Mouse (Mus musculus): Measurements from ENCODE around the gene Micu1.
"Not testable (repeated sequence)": the region's sequence is repeated elsewhere in the genome, so short reads cannot be mapped to it uniquely, and the experiment has no call there.

Gene Micu1

DNA sequence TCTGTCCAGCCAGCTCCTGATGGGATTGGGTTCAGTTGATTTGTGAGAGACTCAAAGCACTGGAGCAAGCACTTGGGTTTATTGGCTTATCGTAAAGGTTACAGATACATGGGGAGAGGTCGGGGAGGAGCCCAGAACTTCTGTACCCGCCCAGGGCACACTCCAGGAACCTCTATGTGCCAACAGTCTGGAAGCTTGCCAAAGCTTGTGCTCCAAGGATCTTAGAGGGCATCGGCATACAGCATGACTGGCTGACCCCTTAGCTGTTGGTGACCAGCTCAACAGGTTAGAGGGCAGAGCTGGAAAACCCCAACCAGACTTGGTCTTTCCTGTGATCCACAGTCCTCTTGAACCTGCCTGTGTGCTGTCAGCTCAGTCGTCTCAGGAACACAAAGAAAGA is 154.9 kb downstream of the Micu1 start:
- DNase-seq (ENCODE audit: low spot score): no peak

DNA sequence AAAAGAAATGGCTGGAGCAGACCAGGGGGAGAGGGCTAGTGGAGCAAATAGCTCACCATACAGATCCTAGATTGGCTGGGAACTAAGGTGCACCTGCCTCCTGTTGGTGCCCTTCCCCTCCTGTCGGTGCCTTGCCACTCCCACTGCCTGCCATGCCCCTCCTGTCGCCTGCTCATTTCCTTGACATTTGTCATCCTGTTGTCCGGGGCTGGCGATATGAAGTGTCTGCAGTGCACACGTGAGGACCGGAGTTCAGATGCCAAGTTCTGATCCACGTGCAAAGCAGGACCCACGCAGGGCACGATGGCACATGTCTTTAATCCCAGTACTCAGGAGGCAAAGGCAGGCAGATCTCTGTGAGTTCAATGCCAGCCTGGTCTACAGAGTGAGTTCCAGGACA is 158.4 kb downstream of the Micu1 start:
- DNase-seq (ENCODE audit: low spot score): no peak

DNA sequence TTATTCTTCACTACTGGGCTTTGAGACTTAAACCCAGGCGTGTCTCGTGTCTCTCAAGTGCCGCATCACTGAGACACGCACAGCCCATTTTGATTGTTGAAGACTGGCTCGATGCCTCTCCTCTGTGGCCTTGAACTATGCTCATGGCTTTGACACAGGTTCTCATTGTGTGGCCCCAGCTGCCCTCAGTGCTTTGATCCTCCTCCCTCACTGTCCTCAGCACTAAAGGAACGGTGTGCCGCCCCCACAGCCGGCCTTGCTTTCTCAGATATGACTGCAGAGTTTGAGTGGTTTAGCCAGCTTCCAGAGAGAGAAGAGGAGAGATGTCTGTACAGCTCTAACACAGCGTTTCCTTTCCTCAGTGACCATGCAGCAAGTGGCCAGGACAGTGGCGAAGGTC is 158.9 kb downstream of the Micu1 start:
- DNase-seq (ENCODE audit: low spot score): no peak

DNA sequence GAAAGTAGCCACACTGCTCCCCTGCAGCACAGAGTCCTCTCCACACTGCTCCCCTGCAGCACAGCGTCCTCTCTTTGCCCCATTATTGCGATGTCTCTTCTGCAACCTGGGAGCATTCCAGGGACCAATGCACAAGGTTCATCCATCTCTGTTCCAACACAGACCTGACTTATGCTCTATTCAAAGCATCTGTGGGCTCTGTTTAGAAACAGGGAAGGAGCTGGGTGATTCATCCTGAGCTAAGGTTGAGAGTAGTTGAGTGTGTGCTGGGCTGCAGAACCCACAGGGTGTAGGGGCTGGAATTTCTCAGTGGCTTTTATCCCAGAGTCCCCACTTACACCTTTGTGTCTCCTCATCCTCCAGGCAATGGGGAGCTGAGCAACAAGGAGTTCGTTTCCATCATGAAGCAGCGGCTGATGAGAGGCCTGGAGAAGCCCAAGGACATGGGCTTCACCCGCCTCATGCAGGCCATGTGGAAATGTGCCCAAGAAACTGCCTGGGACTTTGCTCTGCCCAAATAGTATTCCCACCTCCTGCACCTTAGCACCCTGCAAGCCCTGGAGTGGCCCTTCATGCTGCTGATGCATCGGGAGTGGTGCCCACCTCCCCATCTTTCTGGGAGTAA is 160.7 kb downstream of the Micu1 start:
- no peak for DNase-seq (ENCODE audit: low spot score)

DNA sequence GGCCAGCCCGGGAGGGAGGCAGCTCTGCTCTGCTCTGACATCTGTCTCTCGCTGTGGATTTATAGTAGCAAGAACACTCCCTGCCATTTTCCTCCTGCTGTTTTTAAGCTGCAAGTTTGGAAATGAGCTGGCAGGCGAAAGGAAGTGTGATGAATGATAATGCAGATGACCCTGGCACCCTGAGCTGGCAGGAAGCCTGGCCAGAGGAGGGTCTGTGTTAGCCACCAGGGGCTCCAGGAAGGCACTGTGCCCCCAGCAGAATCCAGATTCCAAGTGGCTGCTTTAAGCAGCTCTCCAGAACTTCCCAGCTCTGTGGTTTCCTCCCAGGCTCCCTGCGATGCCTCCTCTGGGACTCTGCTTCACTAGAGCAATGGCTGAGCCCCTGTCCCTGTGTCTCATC is 161.3 kb downstream of the Micu1 start:
- no peak for DNase-seq (ENCODE audit: low spot score)

DNA sequence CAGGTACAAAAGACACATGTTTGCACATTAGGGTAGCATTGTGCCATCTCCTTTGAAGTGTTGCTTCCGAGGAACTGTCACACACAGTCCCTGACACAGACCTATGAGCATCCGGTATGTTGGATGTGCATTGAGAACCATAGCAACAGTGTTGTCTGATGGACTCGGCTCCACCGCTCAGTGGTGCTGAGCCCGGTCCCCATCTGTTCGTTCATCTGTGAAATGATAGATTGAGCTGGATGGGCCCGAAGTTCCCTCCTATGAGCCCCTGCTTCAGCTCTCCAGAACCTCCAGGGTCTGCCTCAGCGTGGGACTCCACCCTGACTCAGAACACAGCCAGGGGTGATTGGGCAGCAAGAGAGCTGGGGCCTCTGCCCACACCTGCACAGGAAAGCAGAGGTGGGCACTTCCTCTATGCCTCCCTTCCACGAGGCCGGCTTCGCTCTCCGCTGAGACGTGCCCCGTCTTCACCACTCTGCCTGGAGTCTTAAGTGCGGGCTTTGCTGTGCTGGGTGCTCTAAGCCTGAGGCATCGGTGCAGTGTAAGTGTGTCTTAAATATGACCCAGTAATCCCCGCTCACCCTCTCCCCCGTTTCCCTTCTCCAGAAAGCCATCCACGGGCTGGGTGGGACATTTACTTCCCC is 162.1 kb downstream of the Micu1 start:
- no peak for DNase-seq (ENCODE audit: low spot score)

DNA sequence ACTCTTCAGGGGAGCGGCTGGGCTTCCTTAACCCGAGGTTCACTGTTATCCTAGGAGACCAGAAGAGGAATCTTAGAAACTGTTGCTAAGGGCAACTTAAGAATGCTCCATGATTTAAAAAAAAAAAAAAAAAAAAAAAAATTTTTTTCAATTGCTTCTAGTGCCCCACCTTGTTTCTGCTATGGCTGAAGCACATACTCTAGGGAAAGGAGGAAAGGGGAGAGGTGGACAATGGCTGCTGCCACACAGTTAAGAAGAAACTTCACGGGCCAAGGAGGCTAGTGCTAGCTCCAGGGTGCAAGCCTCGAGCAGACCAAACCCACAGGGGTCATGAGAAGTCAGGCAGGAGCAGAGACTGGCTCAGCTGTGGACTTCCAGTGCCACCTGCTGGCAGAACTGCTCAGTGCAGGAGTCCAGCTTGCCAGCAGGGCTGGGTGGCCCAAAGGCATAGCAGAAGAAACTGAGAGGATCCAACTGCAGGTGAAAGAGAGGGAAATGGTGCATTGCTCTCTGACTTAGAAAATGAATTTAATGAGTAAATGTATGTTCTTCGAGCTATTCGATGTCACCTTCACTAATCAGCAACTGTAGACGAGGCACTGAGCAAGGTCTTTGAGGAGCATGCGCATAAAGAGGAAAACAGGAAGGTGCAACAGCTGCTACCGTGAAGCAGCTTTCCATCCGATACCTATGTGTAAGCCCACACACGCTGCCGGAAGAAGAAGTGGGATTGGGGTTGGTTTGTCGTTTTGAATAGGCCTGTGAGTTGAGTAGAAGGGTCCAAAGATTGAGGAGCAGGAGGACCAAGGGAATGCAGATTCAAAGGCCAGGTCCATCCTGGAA is 162.8 kb downstream of the Micu1 start:
- DNase-seq (ENCODE audit: low spot score): peak; percentile 87

DNA sequence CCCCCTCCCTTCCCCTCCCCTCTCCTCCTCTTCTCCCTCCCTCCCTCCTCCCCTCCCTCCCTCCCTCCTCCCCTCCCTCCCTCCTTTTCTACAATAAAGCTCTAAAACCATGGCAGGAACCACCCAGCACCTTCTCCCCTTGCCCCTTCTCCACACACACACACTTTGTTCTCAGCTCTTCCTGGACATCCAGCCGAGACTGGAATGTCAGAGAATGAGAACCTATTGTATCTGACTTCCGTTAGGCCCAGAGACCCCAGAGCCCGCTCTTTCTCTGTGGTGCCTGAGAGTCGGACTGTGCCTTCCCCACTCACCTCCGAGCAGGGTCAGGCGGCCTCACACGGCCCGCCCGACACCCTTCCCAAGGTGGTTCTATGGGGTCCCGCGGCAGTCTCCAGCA is 166.0 kb downstream of the Micu1 start:
- DNase-seq (ENCODE audit: low spot score): no peak

DNA sequence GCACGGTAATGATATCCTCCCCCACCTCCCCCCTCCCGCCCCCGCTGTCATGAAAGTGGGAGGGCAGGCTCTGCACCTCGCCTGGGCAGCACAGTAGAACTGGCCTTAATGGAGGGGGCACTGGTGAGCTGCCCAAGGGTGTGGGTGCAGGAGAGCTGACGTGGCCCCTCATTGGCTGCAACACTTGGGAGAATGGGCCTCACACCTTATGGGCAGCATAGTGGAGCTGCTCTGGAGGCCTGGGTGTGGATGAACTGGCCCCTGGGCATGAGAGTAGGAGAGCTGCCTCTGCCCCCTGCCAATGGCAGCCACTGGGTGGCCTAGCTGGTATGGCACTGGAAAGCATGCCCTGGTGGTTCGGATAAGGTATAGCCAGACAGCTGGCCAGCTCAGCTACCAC is 167.8 kb downstream of the Micu1 start:
- no peak for DNase-seq (ENCODE audit: low spot score)

DNA sequence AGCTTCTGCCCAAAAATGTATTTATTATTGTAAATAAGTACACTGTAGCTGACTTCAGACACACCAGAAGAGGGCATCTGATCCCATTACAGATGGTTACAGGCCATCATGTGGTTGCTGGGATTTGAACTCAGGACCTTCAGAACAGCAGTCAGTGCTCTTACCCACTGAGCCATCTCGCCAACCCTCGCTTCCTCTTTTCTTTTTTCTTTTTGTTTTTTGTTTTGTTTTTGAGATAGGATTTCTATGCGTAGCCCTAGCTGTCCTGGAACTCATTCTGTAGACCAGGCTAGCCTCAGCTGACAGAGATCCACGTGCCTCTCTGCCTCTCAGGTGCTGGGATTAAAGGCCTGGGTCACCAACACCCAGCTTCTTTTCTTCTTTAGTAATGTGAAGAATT is 170.4 kb downstream of the Micu1 start:
- not testable (repeated sequence) for DNase-seq (ENCODE audit: low spot score)

DNA sequence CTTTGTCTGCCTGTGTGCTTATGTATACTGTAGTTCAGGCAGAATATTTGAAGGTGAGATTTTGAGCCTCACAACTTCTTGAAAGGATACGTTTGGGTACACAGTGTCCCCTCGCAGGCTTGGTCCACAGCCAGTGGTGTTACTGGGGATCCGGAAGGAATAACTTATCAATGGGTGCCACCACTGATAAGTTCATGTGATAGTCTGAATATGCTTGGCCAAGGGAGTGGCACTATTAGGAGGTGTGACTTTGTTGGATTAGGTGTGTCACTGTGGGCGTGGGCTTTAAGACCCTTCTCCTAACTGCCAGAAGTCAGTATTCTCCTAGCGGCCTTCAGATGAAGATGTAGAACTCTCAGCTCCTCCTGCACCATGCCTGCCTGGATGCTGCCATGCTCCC is 170.9 kb downstream of the Micu1 start:
- DNase-seq (ENCODE audit: low spot score): no peak

DNA sequence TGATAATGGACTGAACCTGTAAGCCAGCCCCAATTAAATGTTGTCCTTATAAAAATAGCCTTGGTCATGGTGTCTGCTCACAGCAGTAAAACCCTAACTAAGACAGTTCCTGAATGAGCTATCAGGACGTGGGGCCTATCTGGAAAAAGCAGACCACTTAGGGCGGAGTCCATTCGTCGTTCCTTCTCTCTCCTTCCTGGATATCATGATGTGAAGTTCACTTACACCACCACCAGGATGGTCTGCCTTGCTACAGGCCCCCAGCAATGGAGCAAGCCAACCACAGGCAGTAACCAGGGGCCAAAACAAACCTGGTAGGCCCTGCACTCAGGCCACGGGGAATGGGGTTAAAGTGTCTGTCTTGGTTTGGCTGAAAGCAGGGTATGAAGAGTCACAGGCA is 171.3 kb downstream of the Micu1 start:
- DNase-seq (ENCODE audit: low spot score): no peak

DNA sequence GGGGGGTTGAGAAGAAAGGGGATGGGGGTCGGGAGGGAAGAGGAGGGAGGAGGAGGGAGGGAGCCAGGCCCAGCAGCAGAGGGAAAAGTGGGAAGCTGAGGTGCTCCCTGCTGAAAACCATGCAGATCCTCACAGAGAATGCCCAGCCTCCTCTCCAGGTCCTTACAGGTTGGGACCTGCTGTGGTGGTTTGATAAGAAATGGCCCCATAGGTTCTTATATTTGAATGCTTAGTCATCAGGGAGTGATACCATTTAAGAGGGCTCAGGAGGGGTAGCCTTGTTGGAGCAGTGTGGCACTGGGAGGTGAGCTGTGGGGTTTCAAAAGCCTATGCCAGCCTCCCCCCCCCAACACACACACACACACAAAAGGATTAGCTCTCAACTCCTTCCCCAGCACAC is 173.1 kb downstream of the Micu1 start:
- DNase-seq (ENCODE audit: low spot score): peak; percentile 58

DNA sequence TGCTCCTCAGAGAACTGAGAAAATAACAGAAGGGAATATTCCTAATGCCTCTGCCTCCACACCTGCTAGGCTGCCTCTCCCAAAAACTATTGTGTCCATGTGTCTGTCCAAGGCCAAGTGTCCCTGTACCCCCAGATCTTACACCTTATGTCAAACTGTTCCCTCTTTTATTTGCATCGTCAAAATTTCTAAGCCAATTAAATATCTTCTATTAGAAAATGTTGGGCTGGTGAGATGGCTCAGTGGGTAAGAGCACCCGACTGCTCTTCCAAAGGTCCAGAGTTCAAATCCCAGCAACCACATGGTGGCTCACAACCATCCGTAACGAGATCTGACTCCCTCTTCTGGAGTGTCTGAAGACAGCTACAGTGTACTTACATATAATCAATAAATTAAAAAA is 174.4 kb downstream of the Micu1 start:
- DNase-seq (ENCODE audit: low spot score): not testable (repeated sequence)

DNA sequence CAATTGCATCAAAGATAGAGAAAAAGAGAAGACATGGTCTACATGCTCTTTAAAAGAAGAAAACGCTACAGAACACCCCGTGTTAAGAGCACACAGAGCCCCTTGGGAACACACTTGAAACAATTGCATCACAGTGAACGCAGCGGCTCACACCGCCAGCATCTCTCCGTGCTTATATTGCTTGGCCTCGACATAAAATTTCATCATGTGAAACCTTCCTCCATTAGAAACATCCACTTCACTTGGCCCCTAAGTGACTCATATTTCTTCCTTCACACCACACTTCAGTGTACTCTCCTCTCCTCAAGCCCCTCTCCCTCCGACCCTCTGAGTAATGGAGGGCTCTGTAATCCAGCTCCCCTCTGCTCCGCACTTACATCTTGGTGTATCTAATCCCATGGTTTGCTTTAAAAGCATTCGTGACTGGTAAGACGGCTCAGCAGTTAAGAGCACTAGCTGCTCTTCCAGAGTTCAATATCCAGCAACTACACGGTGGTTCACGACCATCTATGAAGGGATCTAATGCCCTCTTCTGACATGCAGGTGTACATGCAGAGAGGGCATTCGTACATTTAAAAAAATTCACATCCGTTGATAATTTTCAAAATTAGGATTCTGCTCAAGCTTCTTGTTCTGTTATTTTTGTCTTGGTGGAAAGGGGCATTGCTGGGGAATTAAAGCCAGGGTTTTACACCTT is 175.3 kb downstream of the Micu1 start:
- no peak for DNase-seq (ENCODE audit: low spot score)

DNA sequence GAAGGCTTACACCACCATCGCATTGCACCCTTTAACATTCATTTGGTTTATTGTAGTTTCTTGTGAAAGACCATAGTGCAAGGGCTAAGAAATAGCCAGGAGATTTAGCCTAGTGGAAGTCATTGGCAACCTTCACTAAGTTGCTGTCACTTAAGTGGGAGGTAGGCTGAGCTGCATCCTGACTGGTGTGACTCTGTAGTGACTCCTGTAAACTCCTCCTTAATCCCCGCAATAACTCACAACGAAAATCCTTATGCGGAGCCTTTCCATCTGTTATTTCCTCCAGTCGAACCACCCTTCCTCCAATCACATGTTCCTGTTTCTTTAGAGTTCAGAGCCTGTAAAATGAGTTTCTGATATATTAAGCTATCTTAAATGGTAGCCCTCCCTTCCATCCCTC is 176.5 kb downstream of the Micu1 start:
- no peak for DNase-seq (ENCODE audit: low spot score)

DNA sequence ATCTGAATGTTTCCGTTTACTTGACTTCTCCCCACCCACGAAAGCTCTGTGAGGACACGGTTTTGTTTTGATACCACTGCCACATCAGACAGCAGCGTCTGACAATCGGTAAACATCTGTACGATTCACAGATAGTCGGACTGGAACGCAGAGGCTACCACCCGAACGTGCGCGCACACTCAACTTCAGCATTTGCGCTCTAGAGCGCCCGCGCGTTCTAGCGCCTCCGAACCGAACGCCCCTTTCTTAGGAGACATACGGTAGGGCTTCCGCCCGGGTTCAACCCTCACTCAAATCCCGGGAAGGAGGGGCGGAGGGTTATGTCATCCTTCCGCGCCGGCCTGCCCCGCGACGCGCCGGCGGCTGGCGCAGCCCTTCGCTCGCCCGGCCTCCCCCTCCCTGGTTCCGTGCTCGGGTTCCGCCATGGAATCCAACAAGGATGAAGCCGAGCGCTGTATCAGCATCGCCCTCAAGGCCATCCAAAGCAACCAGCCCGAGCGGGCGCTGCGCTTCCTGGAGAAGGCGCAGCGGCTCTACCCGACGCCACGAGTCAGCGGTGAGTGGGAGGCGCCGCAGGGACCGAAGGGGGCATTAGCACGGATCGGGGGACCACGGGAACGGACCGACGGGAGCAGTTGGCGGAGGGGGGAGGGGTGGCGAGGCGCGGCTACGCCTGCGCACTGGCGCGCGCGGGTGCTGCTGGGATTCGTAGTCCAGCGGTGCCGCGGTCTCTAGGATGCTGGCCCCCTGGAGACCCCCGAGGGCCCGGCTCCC is 177.2 kb downstream of the Micu1 start, which contains the start of gene Dnajb12:
Gene Dnajb12, plus strand, starts transcription at position 302 of the 774 bp plus-strand sequence.
- peak; percentile 95 for DNase-seq (ENCODE audit: low spot score)

DNA sequence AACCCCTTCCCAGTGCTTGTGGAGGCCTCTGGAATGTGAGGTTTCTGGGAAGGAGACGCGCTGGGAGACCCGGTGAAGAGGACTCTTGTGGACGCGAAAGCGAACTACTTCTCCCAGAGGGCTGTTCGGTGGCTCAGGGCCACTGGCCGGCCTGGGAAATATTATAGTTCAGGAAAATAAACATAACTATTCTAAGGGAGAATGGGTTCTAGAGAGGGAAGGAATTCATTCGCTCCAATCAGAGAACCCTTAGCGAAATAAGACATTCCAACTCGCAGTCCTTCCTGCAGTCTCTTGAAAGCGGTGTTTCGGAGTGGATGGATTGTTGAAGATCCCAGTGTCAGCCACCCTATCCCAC is 177.7 kb downstream of the Micu1 start:
- DNase-seq (ENCODE audit: low spot score): no peak

DNA sequence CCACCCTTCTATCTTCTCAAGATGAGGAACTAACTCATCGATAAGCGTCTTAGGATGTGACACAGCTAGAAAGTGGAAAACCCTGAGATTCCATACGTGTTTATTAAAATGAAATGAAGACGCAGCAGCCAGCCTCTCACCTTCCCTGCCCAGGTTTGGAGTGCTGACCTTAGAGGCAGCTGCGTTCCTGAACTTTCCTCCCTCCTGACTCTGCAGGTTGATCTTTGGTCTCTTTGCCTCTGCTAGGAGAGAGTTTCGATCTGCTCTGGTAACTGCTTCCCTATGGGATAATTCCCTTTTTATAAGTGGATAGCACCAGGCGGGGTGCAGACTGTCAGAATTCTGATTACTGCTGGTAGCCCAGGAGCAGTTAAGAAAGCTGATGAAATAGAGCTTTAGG is 178.6 kb downstream of the Micu1 start:
- no peak for DNase-seq (ENCODE audit: low spot score)

DNA sequence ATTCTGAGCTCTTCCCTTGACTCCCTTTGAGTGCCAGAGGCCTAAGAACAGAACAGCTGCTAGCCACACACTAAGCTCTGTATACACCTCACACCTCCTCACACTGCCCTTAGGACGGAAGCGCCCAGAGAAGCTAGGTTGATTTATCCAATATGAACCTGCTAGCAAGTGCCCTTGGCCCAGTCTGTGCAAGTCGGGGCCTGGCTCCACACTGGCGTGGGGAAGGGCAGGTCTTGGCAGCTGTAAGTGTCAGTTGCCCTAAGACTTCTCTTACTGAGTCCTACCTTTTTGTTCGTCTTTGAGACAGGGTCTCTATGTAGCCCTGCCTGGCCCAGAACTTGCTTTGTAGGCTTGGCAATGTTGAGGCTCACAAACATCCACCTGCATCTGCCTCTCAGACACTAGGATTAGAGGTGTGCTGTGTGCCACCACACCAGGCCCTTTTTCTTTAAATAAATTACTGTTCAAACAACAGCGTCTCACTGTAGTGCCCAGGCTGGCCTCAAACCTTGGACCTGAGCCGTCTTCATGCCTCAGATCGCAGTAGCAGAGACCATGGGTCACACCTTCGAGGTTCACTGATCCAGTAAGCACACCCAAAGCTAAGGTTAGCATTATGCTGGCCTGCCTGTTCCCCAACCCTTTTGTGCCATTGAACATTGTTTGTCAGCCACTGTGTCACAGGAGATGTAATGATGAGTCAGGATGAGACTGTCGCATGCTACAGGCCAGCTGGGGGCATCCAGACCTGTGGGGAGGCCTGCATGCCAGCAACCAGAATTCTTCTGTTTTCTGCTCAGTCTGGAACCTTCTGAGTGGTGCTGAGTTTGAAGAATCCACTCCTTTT is 182.3 kb downstream of the Micu1 start:
- DNase-seq (ENCODE audit: low spot score): peak; percentile 56
